Mouse (Mus musculus) left cerebral cortex, adult 11 months (tissue): ENCODE results near the gene Bnip1.

ENCODE experiments used
- DNase-seq: peaks from one replicate; pipeline ENCODE4 v3.0.0; 2022; ENCODE audit warnings: low spot score

The Bnip1 gene

GRCm38 (mm10) chr17:26793068-26793765, 12.4 kb downstream of the Bnip1 start:
- no peak for DNase-seq

- peak; percentile 47 for DNase-seq
Observed at GRCm38 (mm10) chr17:26794744-26795143, 13.9 kb downstream of the Bnip1 start.

GRCm38 (mm10) chr17:26795386-26795785, 14.5 kb downstream of the Bnip1 start:
- DNase-seq = no peak

- no peak for DNase-seq
Observed at GRCm38 (mm10) chr17:26797379-26798128, 16.7 kb downstream of the Bnip1 start.

GRCm38 (mm10) chr17:26802886-26803285, 22.0 kb downstream of the Bnip1 start:
- DNase-seq = no peak

GRCm38 (mm10) chr17:26812607-26813006, 31.7 kb downstream of the Bnip1 start:
- DNase-seq = no peak

- DNase-seq = no peak
Observed at GRCm38 (mm10) chr17:26813497-26813896, 32.6 kb downstream of the Bnip1 start.

GRCm38 (mm10) chr17:26816810-26817209, 35.9 kb downstream of the Bnip1 start:
- no peak for DNase-seq

GRCm38 (mm10) chr17:26817776-26818175, 36.9 kb downstream of the Bnip1 start:
- DNase-seq = no peak

GRCm38 (mm10) chr17:26826131-26826530, 45.3 kb downstream of the Bnip1 start:
- no peak for DNase-seq

GRCm38 (mm10) chr17:26833806-26834205, 52.9 kb downstream of the Bnip1 start:
- no peak for DNase-seq

- DNase-seq = no peak
Observed at GRCm38 (mm10) chr17:26834302-26834965, 53.6 kb downstream of the Bnip1 start.

- DNase-seq = no peak
Observed at GRCm38 (mm10) chr17:26834966-26835755, 54.3 kb downstream of the Bnip1 start.

GRCm38 (mm10) chr17:26835956-26836355, 55.1 kb downstream of the Bnip1 start:
- DNase-seq = no peak

- DNase-seq = no peak
Observed at GRCm38 (mm10) chr17:26836377-26836776, 55.5 kb downstream of the Bnip1 start.

GRCm38 (mm10) chr17:26836786-26837545, 56.1 kb downstream of the Bnip1 start:
- no peak for DNase-seq

GRCm38 (mm10) chr17:26837546-26837985, 56.7 kb downstream of the Bnip1 start:
- no peak for DNase-seq

GRCm38 (mm10) chr17:26838191-26838910, 57.5 kb downstream of the Bnip1 start:
- no peak for DNase-seq

- DNase-seq = no peak
Observed at GRCm38 (mm10) chr17:26838911-26839717, 58.2 kb downstream of the Bnip1 start.
